Mouse (Mus musculus) heart, postnatal 4 days (tissue): Measurements from ENCODE around the gene Ank2. TPM values are rescaled to one million over a fixed set of nuclear protein-coding genes. Genes with fewer than 3 reads are reported as not detected.
A peak's percentile ranks its signal among the peaks of the same experiment; 100 is the strongest.

Source experiments
- DNase-seq: peaks from one replicate; pipeline ENCODE4 v3.0.0; 2021
- total RNA-seq, 2 experiments: library from RNA; stranded (reverse); gene quantifications; 2 replicates each; pipeline ENCODE4 v1.2.3; 2021

Ank2 gene
- total RNA-seq, 2 experiments from 2014 or later = 223 to 230 TPM

GRCm38 (mm10) chr3:127170246-127170645 lies 328.9 kb downstream of the Ank2 start:
- no peak for DNase-seq

GRCm38 (mm10) chr3:127169114-127169513 lies 330.0 kb downstream of the Ank2 start:
- DNase-seq = no peak

- no peak for DNase-seq
Measured at GRCm38 (mm10) chr3:127163749-127164148, 335.4 kb downstream of the Ank2 start.

DNA sequence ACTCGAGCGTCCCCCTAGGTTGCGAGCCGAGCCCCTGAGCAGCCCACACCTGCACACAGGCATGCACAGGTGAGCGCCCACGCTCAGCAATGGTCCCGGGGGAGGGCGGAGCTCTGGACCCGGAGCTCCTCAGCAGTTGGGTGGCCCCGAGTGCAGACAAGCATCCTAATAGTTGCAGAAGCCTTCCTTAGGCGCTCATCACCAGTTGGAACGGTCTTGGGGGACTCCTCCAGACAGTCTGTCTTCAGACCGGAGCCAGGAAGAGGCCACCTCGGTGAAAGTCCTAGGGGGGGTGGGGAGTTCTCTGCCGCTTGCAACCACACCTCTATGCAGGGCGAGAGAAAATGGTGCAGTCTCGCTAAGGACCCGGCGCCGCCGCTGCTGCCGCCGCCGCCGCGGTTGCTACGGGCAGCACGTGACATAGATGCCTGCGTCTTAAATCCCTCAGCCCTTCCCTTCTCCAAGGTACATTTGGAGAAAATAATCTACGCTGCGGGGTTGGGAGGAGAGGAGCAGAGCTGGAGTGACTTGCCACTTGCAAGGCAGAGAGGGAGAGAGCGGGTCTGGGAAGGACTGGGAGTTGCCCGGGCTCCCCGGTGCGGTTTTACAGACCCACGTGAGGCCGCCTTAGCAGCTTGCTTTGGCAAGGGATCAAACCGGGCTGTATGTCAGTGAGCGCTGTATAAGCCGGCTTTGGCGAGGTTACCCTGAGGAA lies 337.0 kb downstream of the Ank2 start:
- peak; percentile 56 for DNase-seq

DNA sequence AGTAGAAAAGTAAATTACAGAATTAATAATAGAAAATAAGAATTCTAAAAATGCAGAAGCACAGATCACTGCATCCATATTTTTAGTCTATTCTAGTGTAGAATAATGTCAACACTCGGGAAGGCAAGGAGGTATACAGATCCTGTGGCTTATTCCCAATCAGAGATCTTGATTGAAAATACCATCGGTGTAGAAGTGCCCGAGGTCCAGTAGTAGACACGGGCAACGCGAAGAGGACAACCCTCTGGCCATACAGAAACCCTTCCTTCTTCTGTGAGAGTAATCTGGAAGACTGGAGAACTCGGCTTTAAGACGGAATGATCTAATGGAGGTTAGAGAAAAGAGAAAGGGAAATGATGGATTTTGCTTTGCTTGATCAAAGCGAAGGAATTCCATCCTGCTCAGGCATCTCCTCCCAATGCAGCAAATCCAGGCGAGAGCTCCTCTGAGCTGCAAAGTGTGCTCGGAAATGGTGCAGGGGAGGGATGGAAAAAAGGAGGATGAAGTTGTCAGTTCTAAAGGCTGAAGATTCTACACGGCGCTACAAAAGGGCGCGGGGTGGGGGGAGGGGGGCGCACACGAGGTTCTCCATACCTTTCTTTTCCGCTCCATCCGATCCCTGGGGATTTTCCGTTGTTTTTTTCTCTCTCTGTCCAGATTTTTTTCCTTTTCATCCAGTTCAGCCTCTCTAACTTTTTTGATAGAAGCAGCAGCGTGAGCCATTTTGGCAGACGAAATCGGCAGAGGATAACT lies 337.9 kb downstream of the Ank2 start:
- no peak for DNase-seq

DNA sequence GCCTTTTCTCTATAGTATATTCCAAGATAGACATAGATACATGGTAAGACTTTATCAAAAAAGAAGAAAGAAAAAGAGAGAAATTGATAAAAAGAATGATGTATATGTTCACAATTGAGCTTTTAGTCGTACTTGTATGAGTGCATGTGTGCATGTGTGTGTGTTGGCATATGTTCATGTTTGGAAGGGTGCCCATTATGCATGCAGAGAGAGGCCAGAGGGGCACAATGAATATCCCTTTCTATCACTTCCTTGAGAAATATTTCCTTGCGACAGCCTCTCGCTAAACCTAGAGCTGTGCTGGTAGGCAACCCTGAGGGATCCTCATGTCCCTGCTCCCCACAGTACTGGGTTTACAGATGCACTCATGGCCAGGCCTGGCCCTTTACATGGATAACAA lies 341.4 kb downstream of the Ank2 start:
- no peak for DNase-seq

- DNase-seq = no peak
Measured at GRCm38 (mm10) chr3:127156080-127156479, 343.1 kb downstream of the Ank2 start.

DNA sequence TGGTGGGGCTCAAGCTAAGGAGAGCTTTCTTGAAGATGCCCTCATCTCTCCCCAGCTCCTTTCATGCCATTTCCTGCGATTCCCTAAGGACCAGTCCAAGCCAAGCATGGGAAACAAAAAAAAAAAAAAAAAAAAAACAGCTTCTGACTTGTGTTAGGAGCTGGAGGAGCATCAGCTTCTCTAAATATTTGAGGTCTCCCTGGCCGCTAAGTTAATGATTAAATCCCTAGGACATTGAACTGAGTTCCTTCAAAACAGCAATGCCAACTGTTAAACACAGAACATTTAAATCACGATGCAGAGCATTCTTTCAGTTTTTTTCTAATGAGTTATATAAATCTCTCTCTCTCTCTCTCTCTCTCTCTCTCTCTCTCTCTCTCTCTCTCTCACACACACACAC lies 345.3 kb downstream of the Ank2 start:
- DNase-seq = no peak

GRCm38 (mm10) chr3:127153443-127153842 lies 345.7 kb downstream of the Ank2 start:
- DNase-seq = no peak

GRCm38 (mm10) chr3:127148648-127149047 lies 350.5 kb downstream of the Ank2 start:
- DNase-seq = no peak

GRCm38 (mm10) chr3:127140590-127140989 lies 358.6 kb downstream of the Ank2 start:
- no peak for DNase-seq

- DNase-seq = no peak
Measured at GRCm38 (mm10) chr3:127139638-127140037, 359.5 kb downstream of the Ank2 start.

- no peak for DNase-seq
Measured at GRCm38 (mm10) chr3:127137508-127137907, 361.6 kb downstream of the Ank2 start.

DNA sequence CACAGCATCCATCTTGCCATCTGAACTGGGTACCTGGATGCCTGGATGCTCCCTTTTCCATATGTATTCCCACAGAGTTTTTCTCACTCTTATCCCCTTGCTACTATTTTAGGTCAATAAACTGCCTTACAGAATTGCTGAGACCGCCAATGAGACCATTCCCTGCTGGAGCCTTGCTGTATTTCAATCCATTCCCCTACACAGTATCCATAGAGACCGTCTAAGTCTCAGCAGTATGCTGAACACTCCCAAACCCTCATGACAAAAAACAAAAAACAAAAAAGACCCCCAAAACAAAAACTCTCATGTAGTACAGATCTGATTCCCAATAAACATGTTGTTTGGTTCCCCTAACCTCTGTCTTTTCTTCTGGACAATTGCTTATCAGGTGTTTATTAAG lies 365.1 kb downstream of the Ank2 start:
- no peak for DNase-seq

DNA sequence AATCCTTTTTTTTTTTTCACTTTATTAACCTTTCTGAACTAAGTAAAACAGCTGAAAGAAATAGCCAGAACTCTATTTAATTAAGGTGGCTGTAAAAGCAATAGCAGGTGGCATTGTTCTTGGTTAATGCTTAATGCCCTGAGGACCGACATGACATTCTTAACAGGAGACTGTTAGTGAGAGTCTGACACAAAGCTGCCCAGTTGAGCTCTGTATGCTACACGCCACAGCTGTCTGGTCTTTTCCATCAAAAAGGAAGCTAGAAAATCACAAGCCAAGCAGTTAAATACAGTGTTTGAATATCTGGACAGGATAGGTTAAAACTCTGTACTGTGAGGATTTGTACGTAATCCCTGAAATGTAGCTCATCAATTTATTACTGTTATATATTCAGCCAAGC lies 368.1 kb downstream of the Ank2 start:
- no peak for DNase-seq

GRCm38 (mm10) chr3:127130167-127130770 lies 368.9 kb downstream of the Ank2 start:
- no peak for DNase-seq

GRCm38 (mm10) chr3:127129750-127130149 lies 369.4 kb downstream of the Ank2 start:
- DNase-seq = no peak

DNA sequence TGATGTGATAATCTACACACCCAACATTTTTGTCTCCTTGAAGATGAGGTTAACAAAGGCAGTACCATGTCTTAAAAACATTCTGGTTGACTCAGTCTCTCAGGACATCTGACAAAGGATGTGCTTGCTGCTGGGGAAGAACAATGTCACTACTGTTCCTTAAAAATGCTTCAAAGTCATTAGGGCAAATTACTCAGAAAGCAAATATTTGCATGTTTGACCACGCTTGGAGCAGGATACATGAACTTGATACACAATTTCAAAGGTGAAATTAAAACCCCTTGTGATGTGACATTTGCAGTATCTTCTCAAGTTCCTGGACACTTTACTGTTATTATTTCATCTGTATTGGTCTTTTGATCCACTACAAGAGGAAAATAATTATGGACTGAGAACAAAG lies 371.5 kb downstream of the Ank2 start:
- no peak for DNase-seq

DNA sequence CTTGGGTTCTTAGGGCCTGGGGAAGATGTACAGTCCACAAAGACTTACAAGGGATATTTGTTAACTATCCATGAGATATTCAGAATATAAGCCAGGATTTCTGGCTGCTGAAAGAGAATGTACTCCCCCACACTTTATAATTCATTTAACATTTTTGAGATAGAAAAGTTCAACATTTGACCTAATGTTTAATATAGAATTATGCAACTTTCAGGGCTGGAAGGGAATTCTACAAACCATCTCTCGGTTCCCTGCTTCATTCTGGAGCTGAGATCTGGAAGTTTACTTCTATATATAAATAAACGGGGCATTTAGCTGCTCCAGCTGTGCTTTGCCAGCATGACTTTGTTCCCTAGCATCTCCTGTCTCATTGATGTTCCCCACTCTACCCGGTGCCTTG lies 372.9 kb downstream of the Ank2 start:
- no peak for DNase-seq

DNA sequence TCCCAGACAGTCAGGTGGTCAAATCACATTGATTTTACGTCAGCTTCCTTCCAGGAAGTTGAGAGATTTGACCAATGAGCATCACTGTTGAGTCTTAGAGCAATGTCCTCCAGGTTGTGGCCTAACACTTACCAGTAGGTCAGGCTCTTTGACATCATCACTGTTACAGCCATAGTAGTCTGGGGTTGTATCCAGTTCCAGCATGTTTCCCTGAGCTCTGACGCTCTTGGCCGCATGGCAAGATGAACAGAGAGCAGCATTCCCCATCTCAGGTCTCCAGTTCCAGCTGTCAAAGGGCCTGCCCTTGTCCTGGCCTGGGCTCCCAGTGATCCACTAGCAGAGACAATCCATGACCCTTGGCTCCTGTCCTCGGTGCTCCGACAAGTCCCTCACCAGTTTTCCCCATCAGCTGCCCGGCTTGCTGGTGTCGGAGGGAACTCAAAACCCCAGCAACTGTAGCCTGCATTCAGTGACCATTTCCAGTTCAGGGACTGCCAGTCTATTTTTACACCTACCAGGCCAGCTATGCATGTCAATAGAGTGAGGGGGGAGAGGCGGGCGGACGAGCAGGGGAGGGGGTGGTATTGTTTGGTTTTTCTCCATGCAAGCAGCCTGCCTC lies 374.7 kb downstream of the Ank2 start:
- DNase-seq = peak; percentile 22

DNA sequence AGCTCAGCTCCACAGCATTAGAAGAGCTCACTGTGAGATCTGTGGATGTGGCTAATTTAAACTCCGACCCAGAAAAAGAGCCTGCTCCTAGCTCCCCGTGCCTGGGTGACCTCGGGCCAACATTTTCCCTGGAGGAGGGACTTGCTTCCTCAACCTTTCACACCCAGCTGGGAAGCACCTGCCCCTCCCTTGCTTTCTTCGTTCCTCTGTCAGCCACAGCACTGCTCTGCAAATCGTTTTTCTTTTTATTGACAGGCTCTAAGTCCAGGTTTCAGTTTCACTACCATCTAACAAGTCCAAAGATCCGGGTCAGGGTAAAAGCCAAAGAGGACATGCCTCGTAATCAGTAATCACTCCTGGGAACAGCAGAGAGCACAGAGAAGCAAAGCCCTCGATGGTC lies 375.8 kb downstream of the Ank2 start:
- DNase-seq = peak; percentile 29

- DNase-seq = no peak
Measured at GRCm38 (mm10) chr3:127118777-127119176, 380.4 kb downstream of the Ank2 start.

DNA sequence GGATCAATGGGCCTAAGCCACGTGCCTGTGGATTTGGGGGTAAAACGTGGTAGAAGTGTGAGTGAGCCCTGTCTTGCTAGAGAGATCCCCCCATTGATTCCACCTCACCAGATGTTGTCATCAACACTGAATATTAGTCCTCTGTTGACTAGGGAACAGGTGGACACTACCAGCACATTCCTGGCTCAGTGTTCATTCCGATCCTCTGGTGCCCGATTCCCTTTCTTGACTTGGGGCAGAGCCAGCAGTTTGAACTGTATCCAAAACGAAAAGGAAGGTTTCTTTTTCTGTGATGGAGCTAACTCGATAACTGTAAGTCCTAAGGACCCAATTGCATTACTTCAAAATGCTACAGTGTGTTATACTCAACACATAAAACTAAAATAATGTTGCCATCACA lies 382.9 kb downstream of the Ank2 start:
- no peak for DNase-seq
